Mouse (Mus musculus) liver, embryonic 13.5 days (tissue): Measurements from ENCODE around the gene Armh3. TPM values are rescaled to one million over a fixed set of nuclear protein-coding genes. Genes with fewer than 3 reads are reported as not detected.

ENCODE experiments used
- ATAC-seq: fragments of 200-750 bp; cut with Nextera tagmentation; 2 replicates; pipeline ENCODE4 v1.8.0; 2017; ENCODE audit warnings: low read depth, mild to moderate bottlenecking, moderate number of reproducible peaks, moderate library complexity
- DNase-seq: peaks from one replicate; pipeline ENCODE4 v3.0.0; 2022
- H3K27ac ChIP-seq: fragments of 300-500 bp; sonication (generic); 2 replicates; pipeline ENCODE4 v1.5.1; 2015; ENCODE audit warnings: moderate library complexity, mild to moderate bottlenecking, inconsistent platforms
- H3K27me3 ChIP-seq: fragments of 300-500 bp; sonication (generic); 2 replicates; pipeline ENCODE4 v1.6.1; 2015; ENCODE audit warnings: mild to moderate bottlenecking, inconsistent platforms
- H3K36me3 ChIP-seq: fragments of 300-500 bp; sonication (generic); 2 replicates; pipeline ENCODE4 v1.6.1; 2015; ENCODE audit warnings: mild to moderate bottlenecking, inconsistent platforms
- H3K4me1 ChIP-seq: fragments of 300-500 bp; sonication (generic); replicated peaks from 2 replicates; pipeline ENCODE4 v1.6.1; 2015; ENCODE audit warnings: inconsistent platforms
- H3K4me2 ChIP-seq: fragments of 300-500 bp; sonication (generic); 2 replicates; pipeline ENCODE4 v1.6.1; 2015; ENCODE audit warnings: inconsistent platforms, mild to moderate bottlenecking, moderate library complexity
- H3K4me3 ChIP-seq: fragments of 300-500 bp; sonication (generic); replicated peaks from 2 replicates; pipeline ENCODE4 v1.5.1; 2015; ENCODE audit warnings: mild to moderate bottlenecking, inconsistent platforms
- H3K9ac ChIP-seq: fragments of 300-500 bp; sonication (generic); 2 replicates; pipeline ENCODE4 v1.6.1; 2015; ENCODE audit warnings: mild to moderate bottlenecking, inconsistent platforms
- H3K9me3 ChIP-seq: fragments of 300-500 bp; sonication (generic); replicated peaks from 2 replicates; pipeline ENCODE4 v1.6.1; 2016; ENCODE audit warnings: inconsistent platforms
- WGBS: fragments of 180-500 bp; shearing (Covaris S2); methylation state at CpG from one replicate; pipeline ENCODE4 v1.1.7; 2015; ENCODE audit not compliant: insufficient replicate concordance; 5-methylcytosine and 5-hydroxymethylcytosine counted together
- polyA plus RNA-seq: library from polyadenylated mRNA; unstranded; fragments of >200 nt; fragmentation: Nextera tagmentation; extraction: Ambion mirVana; gene quantifications from 2 replicates; pipeline ENCODE4 v1.2.1, GENCODE M21; 2015

Gene Armh3
- polyA plus RNA-seq, 1 experiment from 2014 or later: 4.3 TPM

DNA sequence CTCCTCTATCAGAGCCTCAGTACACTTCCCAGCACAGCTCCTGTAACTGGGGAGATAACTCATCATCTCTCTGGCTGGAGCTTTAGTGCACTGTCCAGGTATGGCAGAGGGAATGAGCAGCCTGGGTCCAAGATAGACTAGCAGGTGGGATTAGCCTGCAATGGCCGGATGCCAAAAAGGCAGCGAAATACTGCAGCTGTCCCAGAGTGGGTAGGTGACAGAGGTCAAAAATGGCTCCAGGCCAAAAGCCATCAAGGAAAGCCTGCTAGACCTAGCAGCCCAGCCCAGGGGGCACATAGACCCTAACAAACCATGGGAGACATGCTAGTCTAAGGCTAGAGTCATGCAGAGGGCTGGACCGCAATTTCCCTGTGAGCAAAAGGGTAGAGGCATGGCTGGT lies 94.4 kb downstream of the Armh3 start:
- Histone ChIP-seq H3K4me1 (no peaks in the 10 kb centered on the region), H3K27me3 (no peaks in the 10 kb centered on the region), H3K4me2 (no peak overlapping the region), H3K27ac (no peak overlapping the region), H3K4me3 (no peak overlapping the region), H3K9me3 (no peaks in the 10 kb centered on the region), H3K9ac (no peak overlapping the region), H3K36me3 (no peaks in the 10 kb centered on the region)
- no peak for ATAC-seq
- WGBS: 77% methylated on average over 3 of the region's 3 CpGs
- DNase-seq: no peak

DNA sequence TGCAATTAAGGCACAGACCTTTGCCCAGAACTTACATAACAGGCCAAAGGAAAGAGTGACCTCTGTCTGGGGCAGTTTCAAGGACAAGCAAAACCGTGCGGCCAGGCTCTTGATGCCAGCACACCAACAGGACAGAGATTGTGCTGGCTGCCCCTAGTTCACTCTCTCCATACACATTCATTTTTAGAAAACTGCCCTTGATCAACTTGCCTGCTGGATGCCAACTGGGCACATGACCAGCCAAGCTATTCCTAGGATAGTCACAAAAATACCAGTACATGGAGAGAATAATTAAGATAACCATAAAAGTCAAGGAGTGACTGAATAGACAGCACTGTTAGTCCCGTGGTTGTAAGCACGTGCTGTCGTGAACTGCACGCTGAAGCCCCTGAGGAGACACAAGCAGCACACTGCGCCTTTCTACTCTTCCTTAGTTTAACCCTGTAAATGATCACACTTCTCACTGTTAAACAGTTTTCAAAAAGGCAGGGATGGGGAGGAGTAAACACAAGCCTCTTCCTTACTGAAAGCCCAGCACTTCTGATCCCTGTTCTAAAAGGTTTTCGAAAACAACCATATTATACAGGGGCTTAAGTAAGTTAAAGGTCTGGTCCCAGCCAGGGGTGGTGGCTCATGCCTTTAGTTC lies 95.8 kb downstream of the Armh3 start:
- Histone ChIP-seq H3K4me3 (no peak overlapping the region), H3K9ac (no peak overlapping the region), H3K27me3 (no peaks in the 10 kb centered on the region), H3K4me1 (no peaks in the 10 kb centered on the region), H3K27ac (no peak overlapping the region), H3K36me3 (no peaks in the 10 kb centered on the region), H3K9me3 (no peaks in the 10 kb centered on the region), H3K4me2 (no peak overlapping the region)
- ATAC-seq (no peak), DNase-seq (no peak)
- 79% methylated on average over 8 of the region's 8 CpGs for WGBS

DNA sequence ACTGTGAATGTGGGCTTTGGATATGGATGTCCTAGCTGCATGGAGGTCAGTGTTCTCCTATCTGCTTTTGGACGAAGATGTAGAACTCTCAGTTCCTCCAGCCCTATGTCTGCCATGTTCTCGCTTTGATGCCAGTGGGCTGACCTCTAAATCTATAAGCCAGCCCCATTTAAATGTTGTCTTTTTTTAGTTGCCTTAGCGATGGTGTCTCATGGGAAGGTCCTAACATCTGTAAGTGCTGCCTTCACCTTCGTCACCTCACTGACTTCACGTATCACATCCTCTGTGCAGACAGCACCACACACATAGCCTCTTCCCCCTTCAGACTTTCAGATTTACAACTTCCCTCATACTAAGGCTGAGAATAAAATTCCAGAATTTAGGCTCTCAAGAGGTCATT lies 97.5 kb downstream of the Armh3 start:
- 70% methylated on average over 5 of the region's 5 CpGs for WGBS
- Histone ChIP-seq H3K9me3 (no peaks in the 10 kb centered on the region), H3K36me3 (no peaks in the 10 kb centered on the region), H3K9ac (no peak overlapping the region), H3K4me2 (no peak overlapping the region), H3K4me3 (no peak overlapping the region), H3K27me3 (no peaks in the 10 kb centered on the region), H3K4me1 (no peaks in the 10 kb centered on the region), H3K27ac (no peak overlapping the region)
- no peak for ATAC-seq
- DNase-seq: no peak

DNA sequence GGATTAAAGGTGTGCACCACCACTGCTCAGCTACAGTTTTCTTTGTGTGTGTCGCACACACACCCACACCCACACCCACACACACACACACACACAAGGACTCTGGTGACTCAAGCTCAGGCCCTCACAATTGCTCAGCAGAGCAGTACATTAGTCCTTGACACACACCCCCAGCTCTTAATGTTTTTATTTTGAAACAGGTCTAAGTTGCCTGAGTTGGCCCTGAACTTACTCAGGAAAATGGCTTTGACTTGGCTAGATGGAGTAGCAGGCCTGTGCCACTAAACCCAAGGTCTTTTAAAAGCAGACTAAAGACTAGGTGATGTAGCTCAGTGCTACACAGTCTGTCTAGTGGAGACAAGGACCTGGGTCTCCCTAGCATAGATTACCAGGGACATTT lies 102.6 kb downstream of the Armh3 start:
- ATAC-seq (no peak), DNase-seq (no peak)
- 93% methylated on average over 1 of the region's 1 CpGs for WGBS
- H3K27ac ChIP-seq: no peak overlapping the region
- no peaks in the 10 kb centered on the region for H3K36me3 ChIP-seq
- H3K4me3 ChIP-seq: no peak overlapping the region
- no peaks in the 10 kb centered on the region for H3K4me1 ChIP-seq
- no peaks in the 10 kb centered on the region for H3K27me3 ChIP-seq
- H3K9me3 ChIP-seq: no peaks in the 10 kb centered on the region
- H3K4me2 ChIP-seq: no peak overlapping the region
- H3K9ac ChIP-seq: no peak overlapping the region

DNA sequence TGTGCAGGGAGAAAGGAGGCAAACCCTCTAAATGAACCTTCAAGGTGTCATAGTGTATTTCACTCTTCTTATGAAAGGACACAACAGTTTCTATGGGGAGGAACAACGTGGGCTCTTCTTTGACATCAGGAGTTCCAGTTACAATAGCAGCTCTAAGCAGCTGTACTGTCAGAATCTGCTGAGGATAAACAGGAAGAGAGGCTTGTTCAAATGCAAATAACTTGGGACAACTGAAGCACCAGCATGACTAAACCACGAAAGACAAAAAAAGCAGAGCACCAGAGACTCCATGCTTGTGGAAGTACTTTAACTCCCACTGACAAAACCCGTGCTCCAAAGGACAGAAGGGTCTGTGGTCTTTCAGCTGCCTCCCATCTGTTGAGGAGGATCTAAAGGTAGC lies 116.2 kb downstream of the Armh3 start:
- no peak overlapping the region for H3K9ac ChIP-seq
- 49% methylated on average over 3 of the region's 3 CpGs for WGBS
- ATAC-seq (no peak), DNase-seq (no peak)
- H3K4me3 ChIP-seq: no peak overlapping the region
- H3K36me3 ChIP-seq: no peaks in the 10 kb centered on the region
- H3K4me2 ChIP-seq: no peak overlapping the region
- no peaks in the 10 kb centered on the region for H3K4me1 ChIP-seq
- H3K27me3 ChIP-seq: no peaks in the 10 kb centered on the region
- no peaks in the 10 kb centered on the region for H3K9me3 ChIP-seq
- no peak overlapping the region for H3K27ac ChIP-seq

DNA sequence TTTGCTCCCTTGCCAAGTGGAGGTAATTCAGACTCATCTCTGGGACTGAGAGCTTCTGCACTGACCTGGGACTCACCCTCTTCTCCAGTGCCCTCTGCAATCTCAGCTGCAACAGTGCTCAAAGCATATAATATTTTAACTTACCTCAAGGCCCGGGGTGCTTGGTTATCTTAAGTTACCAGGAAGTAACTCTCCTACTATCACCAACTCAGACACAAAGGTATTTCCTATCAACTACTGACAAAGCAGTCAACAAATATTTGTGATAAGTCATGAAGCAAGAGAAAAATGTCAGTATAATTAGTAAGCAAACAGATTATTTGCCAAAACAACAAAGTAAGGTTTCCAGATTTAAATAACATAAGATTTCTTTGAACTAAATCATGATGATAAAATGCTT lies 125.0 kb downstream of the Armh3 start:
- no peak for ATAC-seq
- H3K4me1 ChIP-seq: no peaks in the 10 kb centered on the region
- WGBS: 6% methylated on average over 1 of the region's 1 CpGs

DNA sequence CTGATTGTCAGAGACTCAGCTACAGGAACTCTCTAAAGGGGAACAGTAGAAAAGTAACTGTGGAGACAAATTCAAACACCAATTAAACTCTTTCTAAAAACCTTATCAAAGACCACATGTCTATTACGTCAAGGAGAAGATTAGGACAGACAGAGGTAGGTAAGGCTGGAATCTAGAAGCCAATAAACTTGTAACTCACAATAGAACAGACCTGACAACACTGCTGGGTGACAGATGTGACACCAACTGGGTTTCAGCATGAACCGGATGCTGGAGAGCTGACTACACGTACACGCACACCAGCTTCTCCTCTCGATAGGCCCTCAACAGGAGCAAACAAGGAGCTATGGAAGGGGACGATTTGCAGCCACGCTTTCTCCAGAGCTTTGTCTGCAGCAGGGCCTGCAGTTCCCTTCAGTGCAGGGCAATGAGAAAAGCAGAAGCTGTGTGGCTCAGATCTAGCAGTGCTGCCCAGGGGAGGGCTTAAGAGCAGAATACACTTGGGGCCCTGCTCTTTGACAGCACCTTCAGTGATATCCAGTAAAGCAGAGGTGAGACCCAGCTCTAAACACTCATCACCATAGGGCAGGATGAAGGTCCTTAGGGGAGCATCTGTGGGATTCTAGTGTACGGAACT lies 142.9 kb downstream of the Armh3 start:
- H3K9ac ChIP-seq: no peak overlapping the region
- no peaks in the 10 kb centered on the region for H3K36me3 ChIP-seq
- H3K4me3 ChIP-seq: no peak overlapping the region
- ATAC-seq (no peak), DNase-seq (no peak)
- no peaks in the 10 kb centered on the region for H3K4me1 ChIP-seq
- no peak overlapping the region for H3K4me2 ChIP-seq
- WGBS: 55% methylated on average over 8 of the region's 8 CpGs
- H3K27ac ChIP-seq: no peak overlapping the region
- no peaks in the 10 kb centered on the region for H3K9me3 ChIP-seq
- no peaks in the 10 kb centered on the region for H3K27me3 ChIP-seq

More for the DNA sequence above, 125.0 kb downstream of the Armh3 start:
- no peaks in the 10 kb centered on the region for H3K36me3 ChIP-seq
- no peak for DNase-seq
- no peaks in the 10 kb centered on the region for H3K9me3 ChIP-seq
- H3K4me2 ChIP-seq: no peak overlapping the region
- no peak overlapping the region for H3K27ac ChIP-seq
- H3K9ac ChIP-seq: no peak overlapping the region
- H3K4me3 ChIP-seq: no peak overlapping the region
- H3K27me3 ChIP-seq: no peaks in the 10 kb centered on the region

DNA sequence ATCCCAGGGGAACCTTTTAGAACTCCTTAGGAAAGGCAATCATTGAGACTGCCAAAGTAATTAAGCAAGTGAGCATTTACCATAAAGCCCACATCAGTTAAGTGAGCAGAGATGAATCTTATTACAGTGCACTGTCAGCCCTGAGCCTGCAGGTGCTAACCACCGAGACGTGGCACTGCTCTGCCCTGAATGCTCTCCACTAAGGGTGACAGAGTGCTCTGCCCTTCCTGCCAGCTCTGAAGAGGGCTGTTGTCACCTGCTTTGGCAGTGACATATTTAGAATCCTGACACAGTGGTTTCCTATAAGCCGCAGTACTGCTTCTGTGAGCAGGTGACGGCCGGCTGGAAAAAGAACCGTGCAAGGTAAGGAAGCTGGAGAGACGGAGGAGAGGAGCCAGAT lies 143.8 kb downstream of the Armh3 start:
- no peaks in the 10 kb centered on the region for H3K4me1 ChIP-seq
- WGBS: 84% methylated on average over 7 of the region's 7 CpGs
- no peak overlapping the region for H3K27ac ChIP-seq

DNA sequence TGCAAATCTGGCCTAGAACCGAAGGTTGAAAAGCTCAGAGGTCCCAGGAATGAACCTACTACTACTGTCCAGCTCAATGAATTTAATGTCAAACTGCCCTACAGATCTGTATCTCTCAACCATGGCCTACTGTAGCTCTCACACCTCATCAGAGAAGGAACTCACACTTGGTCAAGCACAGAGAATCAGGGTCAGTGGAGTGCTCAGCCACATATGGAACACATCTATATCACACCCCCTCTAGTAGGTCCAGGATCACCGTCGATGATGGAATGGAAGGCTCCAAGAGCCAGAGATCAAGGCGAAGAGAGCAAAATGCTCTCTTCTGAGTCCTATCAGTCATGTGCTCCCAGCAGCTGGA lies 150.6 kb downstream of the Armh3 start:
- no peaks in the 10 kb centered on the region for H3K27me3 ChIP-seq

More for the DNA sequence above, 143.8 kb downstream of the Armh3 start:
- Histone ChIP-seq H3K9ac (no peak overlapping the region), H3K36me3 (no peaks in the 10 kb centered on the region), H3K9me3 (no peaks in the 10 kb centered on the region), H3K27me3 (no peaks in the 10 kb centered on the region), H3K4me3 (no peak overlapping the region), H3K4me2 (no peak overlapping the region)
- DNase-seq: no peak
- no peak for ATAC-seq

DNA sequence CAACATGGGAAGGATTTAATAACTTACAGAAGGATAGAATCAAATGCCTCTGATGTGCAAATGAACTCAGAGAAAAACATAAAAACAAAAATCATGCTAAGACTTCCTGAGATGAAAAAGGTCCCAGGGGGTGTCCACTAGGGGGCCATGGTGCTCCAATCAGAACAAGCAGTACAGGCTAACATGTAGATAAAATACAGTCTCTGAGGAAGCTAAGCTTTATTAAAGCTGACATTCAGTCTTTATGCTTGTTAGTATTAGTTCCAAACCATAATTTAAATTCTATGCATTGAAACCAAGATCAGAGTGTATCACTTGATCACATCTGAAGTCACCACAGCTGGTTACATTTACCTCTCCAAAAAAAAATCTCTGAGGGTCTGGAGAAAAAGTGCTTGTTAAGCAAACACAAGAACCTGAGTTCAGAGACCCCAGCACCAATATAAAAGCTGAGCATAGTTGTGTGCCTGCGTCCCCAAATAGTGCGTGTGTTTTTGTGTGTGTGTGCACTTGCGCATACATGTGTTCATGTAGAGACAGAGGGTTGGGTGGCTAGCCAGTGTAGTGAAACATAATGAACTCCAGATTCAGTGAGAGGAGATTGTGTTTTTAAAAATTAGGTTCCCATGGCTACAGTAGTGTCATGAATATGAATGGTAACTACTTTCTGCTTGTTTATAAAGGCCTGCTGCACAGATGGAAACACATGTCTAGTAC lies 151.1 kb downstream of the Armh3 start:
- Histone ChIP-seq H3K36me3 (no peaks in the 10 kb centered on the region), H3K4me1 (peaks cover 12% of the 10 kb centered on the region), H3K4me3 (no peak overlapping the region), H3K9ac (no peak overlapping the region), H3K9me3 (no peaks in the 10 kb centered on the region), H3K27me3 (no peaks in the 10 kb centered on the region), H3K4me2 (no peak overlapping the region), H3K27ac (no peak overlapping the region)
- ATAC-seq (no peak), DNase-seq (no peak)
- WGBS: 88% methylated on average over 3 of the region's 3 CpGs

More for the DNA sequence above, 150.6 kb downstream of the Armh3 start:
- WGBS: 81% methylated on average over 4 of the region's 4 CpGs
- Histone ChIP-seq H3K4me1 (peaks cover 11% of the 10 kb centered on the region), H3K9me3 (no peaks in the 10 kb centered on the region), H3K27ac (no peak overlapping the region), H3K36me3 (no peaks in the 10 kb centered on the region), H3K4me2 (no peak overlapping the region), H3K9ac (no peak overlapping the region), H3K4me3 (no peak overlapping the region)
- DNase-seq (no peak), ATAC-seq (no peak)

DNA sequence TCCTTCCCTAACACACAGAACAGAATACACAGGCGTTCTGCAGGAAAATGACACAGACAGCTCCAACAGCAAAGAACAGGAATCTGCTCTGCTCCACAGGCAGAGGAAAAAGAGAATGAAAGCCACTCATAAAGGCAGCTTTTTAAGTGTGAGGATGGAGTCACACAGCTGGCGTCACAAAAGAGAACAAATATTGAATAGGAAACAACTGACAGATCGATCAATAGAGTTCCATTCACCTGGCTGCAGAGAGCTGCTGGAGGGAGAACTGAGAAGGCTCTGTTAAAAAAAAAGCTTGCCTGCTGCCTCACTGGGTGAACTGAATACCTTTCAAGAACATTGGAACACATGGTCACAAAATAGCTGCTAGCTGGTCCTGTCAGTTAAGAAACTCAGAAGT lies 154.1 kb downstream of the Armh3 start:
- Histone ChIP-seq H3K9me3 (no peaks in the 10 kb centered on the region), H3K4me2 (no peak overlapping the region), H3K4me1 (peaks cover 12% of the 10 kb centered on the region), H3K36me3 (no peaks in the 10 kb centered on the region), H3K27ac (no peak overlapping the region), H3K4me3 (no peak overlapping the region), H3K9ac (no peak overlapping the region), H3K27me3 (no peaks in the 10 kb centered on the region)
- no peak for DNase-seq
- WGBS: 63% methylated on average over 3 of the region's 3 CpGs
- ATAC-seq: no peak
